Mouse (Mus musculus) lung, embryonic 16.5 days (tissue): ENCODE measurements around the gene Tut7. TPM values are rescaled to one million over a fixed set of nuclear protein-coding genes. Genes with fewer than 3 reads are reported as not detected.
A peak's percentile ranks its signal among the peaks of the same experiment; 100 is the strongest.

Experiments used
- ATAC-seq: fragments of 200-750 bp; cut with Nextera tagmentation; 2 replicates; pipeline ENCODE4 v1.8.0; 2017; ENCODE audit warnings: low read depth, mild to moderate bottlenecking, moderate library complexity
- H3K27ac ChIP-seq: fragments of 300-500 bp; sonication (generic); 2 replicates; pipeline ENCODE4 v1.5.1; 2014; ENCODE audit warnings: mild to moderate bottlenecking, control low read depth, low read length
- H3K27me3 ChIP-seq: fragments of 300-500 bp; sonication (generic); 2 replicates; pipeline ENCODE4 v1.6.1; 2014; ENCODE audit warnings: low read depth, low read length, mixed read lengths; ENCODE audit not compliant: control insufficient read depth, insufficient read depth
- H3K36me3 ChIP-seq: fragments of 300-500 bp; sonication (generic); 2 replicates; pipeline ENCODE4 v1.6.1; 2014; ENCODE audit warnings: low read length; ENCODE audit not compliant: control insufficient read depth, insufficient read depth
- H3K4me1 ChIP-seq: fragments of 300-500 bp; sonication (generic); replicated peaks from 2 replicates; pipeline ENCODE4 v1.6.1; 2014; ENCODE audit warnings: low read length, mixed read lengths; ENCODE audit not compliant: control insufficient read depth, insufficient read depth
- H3K4me2 ChIP-seq: fragments of 300-500 bp; sonication (generic); 2 replicates; pipeline ENCODE4 v1.6.1; 2014; ENCODE audit warnings: low read depth, low read length, control low read depth
- H3K4me3 ChIP-seq: fragments of 300-500 bp; sonication (generic); 2 replicates; pipeline ENCODE4 v1.5.1; 2014; ENCODE audit warnings: mild to moderate bottlenecking, low read length, control low read depth
- H3K9ac ChIP-seq: fragments of 300-500 bp; sonication (generic); 2 replicates; pipeline ENCODE4 v1.6.1; 2014; ENCODE audit warnings: low read length, control low read depth
- H3K9me3 ChIP-seq: fragments of 300-500 bp; sonication (generic); 2 replicates; pipeline ENCODE4 v1.6.1; 2016; ENCODE audit warnings: low read length; ENCODE audit not compliant: control insufficient read depth
- WGBS: fragments of 180-500 bp; shearing (Covaris S2); extraction: QIAGEN DNeasy Blood & Tissue Kit; methylation state at CpG from one replicate; pipeline ENCODE4 v1.1.7; 2014; 5-methylcytosine and 5-hydroxymethylcytosine counted together
- polyA plus RNA-seq: library from polyadenylated mRNA; unstranded; fragments of >200 nt; fragmentation: Nextera tagmentation; extraction: Ambion mirVana; gene quantifications from 2 replicates; pipeline ENCODE4 v1.2.1, GENCODE M21; 2015

Gene Tut7
- polyA plus RNA-seq, 1 experiment from 2014 or later, result 50.7 TPM

GRCm38 (mm10) chr13:59836101-59836798 lies 13.3 kb upstream of the Tut7 start:
- no peak for ATAC-seq
- WGBS, result 30% methylated on average over 14 of the region's 14 CpGs
- Histone ChIP-seq H3K27me3 (no peaks in the 10 kb centered on the region), H3K27ac (peak overlapping the region; percentile 33; the same call in 1 of the 2 replicates), H3K4me2 (no peak overlapping the region; the same call in 1 of the 2 replicates), H3K36me3 (no peaks in the 10 kb centered on the region), H3K4me1 (peaks cover 3% of the 10 kb centered on the region; the same call in 1 of the 2 replicates), H3K9me3 (no peaks in the 10 kb centered on the region), H3K9ac (no peak overlapping the region), H3K4me3 (no peak overlapping the region)

GRCm38 (mm10) chr13:59834786-59835452 lies 12.0 kb upstream of the Tut7 start:
- Histone ChIP-seq H3K27me3 (no peaks in the 10 kb centered on the region), H3K4me2 (no peak overlapping the region), H3K9ac (no peak overlapping the region), H3K36me3 (no peaks in the 10 kb centered on the region), H3K4me1 (peaks cover 3% of the 10 kb centered on the region; the same call in 1 of the 2 replicates), H3K4me3 (no peak overlapping the region), H3K9me3 (no peaks in the 10 kb centered on the region), H3K27ac (peak overlapping the region; percentile 68)
- WGBS, result 24% methylated on average over 4 of the region's 4 CpGs
- peak; percentile 80 for ATAC-seq

GRCm38 (mm10) chr13:59832871-59833270 lies 9.9 kb upstream of the Tut7 start:
- H3K4me3 ChIP-seq, result no peak overlapping the region
- H3K27me3 ChIP-seq, result no peaks in the 10 kb centered on the region
- H3K36me3 ChIP-seq, result no peaks in the 10 kb centered on the region
- H3K4me2 ChIP-seq, result no peak overlapping the region
- ATAC-seq, result no peak
- H3K9me3 ChIP-seq, result no peaks in the 10 kb centered on the region
- no peak overlapping the region for H3K27ac ChIP-seq
- WGBS, result 76% methylated on average over 7 of the region's 7 CpGs
- peaks cover 3% of the 10 kb centered on the region; the same call in 1 of the 2 replicates for H3K4me1 ChIP-seq
- no peak overlapping the region for H3K9ac ChIP-seq

GRCm38 (mm10) chr13:59832454-59832853 lies 9.5 kb upstream of the Tut7 start:
- Histone ChIP-seq H3K4me3 (no peak overlapping the region), H3K27me3 (no peaks in the 10 kb centered on the region), H3K4me1 (peaks cover 3% of the 10 kb centered on the region; the same call in 1 of the 2 replicates), H3K27ac (no peak overlapping the region), H3K9ac (no peak overlapping the region), H3K4me2 (no peak overlapping the region), H3K36me3 (no peaks in the 10 kb centered on the region), H3K9me3 (no peaks in the 10 kb centered on the region)
- WGBS, result 58% methylated on average over 7 of the region's 7 CpGs
- no peak for ATAC-seq

GRCm38 (mm10) chr13:59825966-59826365 lies 3.0 kb upstream of the Tut7 start:
- Histone ChIP-seq H3K27me3 (no peaks in the 10 kb centered on the region), H3K4me2 (no peak overlapping the region), H3K4me1 (peaks cover 9% of the 10 kb centered on the region), H3K9me3 (no peaks in the 10 kb centered on the region), H3K27ac (no peak overlapping the region), H3K36me3 (0 out of 2 replicates have a peak, but pooled peaks cover 2% of the 10 kb centered on the region), H3K4me3 (no peak overlapping the region), H3K9ac (no peak overlapping the region)
- ATAC-seq, result no peak

- peak overlapping the region; percentile 25; the same call in 1 of the 2 replicates for H3K4me2 ChIP-seq
- H3K27me3 ChIP-seq, result no peaks in the 10 kb centered on the region
- ATAC-seq, result no peak
- no peak overlapping the region for H3K27ac ChIP-seq
- H3K9ac ChIP-seq, result no peak overlapping the region
- 0 out of 2 replicates have a peak, but pooled peaks cover 6% of the 10 kb centered on the region for H3K36me3 ChIP-seq
- WGBS, result 57% methylated on average over 3 of the region's 3 CpGs
- peaks cover 24% of the 10 kb centered on the region for H3K4me1 ChIP-seq
- H3K9me3 ChIP-seq, result no peaks in the 10 kb centered on the region
- peak overlapping the region; percentile 17; the same call in 1 of the 2 replicates for H3K4me3 ChIP-seq
Observed at GRCm38 (mm10) chr13:59820836-59821235, 2.1 kb downstream of the Tut7 start.

- 64% methylated on average over 4 of the region's 4 CpGs for WGBS
- no peak for ATAC-seq
- no peaks in the 10 kb centered on the region for H3K27me3 ChIP-seq
- H3K4me1 ChIP-seq, result peaks cover 24% of the 10 kb centered on the region
- H3K9ac ChIP-seq, result peak overlapping the region; percentile 23; the same call in 1 of the 2 replicates
- H3K27ac ChIP-seq, result no peak overlapping the region
- H3K9me3 ChIP-seq, result no peaks in the 10 kb centered on the region
- peak overlapping the region; percentile 42 for H3K4me2 ChIP-seq
- peaks cover 6% of the 10 kb centered on the region; the same call in 1 of the 2 replicates for H3K36me3 ChIP-seq
- peak overlapping the region; percentile 23 for H3K4me3 ChIP-seq
Observed at GRCm38 (mm10) chr13:59820114-59820513, 2.8 kb downstream of the Tut7 start.

- Histone ChIP-seq H3K4me3 (no peak overlapping the region), H3K9ac (no peak overlapping the region), H3K27ac (no peak overlapping the region), H3K4me1 (peaks cover 24% of the 10 kb centered on the region), H3K4me2 (no peak overlapping the region), H3K9me3 (no peaks in the 10 kb centered on the region), H3K27me3 (no peaks in the 10 kb centered on the region), H3K36me3 (peaks cover 20% of the 10 kb centered on the region)
- 86% methylated on average over 4 of the region's 4 CpGs for WGBS
- no peak for ATAC-seq
Observed at GRCm38 (mm10) chr13:59817352-59817751, 5.6 kb downstream of the Tut7 start.

GRCm38 (mm10) chr13:59814109-59814591 lies 8.8 kb downstream of the Tut7 start:
- Histone ChIP-seq H3K4me2 (no peak overlapping the region), H3K36me3 (peaks cover 45% of the 10 kb centered on the region), H3K9ac (no peak overlapping the region), H3K9me3 (no peaks in the 10 kb centered on the region), H3K4me1 (0 out of 2 replicates have a peak, but pooled peaks cover 4% of the 10 kb centered on the region), H3K27ac (no peak overlapping the region), H3K27me3 (no peaks in the 10 kb centered on the region), H3K4me3 (no peak overlapping the region)
- WGBS, result 69% methylated on average over 6 of the region's 6 CpGs
- no peak for ATAC-seq
